Mouse (Mus musculus) duodenum, adult 2 months (tissue): ENCODE data around the gene Trp53inp2. TPM values are rescaled to one million over a fixed set of nuclear protein-coding genes. Genes with fewer than 3 reads are reported as not detected.

ENCODE experiments used
- polyA plus RNA-seq: library from polyadenylated mRNA; depleted of rRNA; stranded (reverse); fragments of >200 nt; gene quantifications from 2 replicates; pipeline ENCODE4 v1.2.3, GENCODE M21; 2012; ENCODE audit warnings: low replicate concordance; rRNA removed

The Trp53inp2 gene
- 138 and 190 TPM in 2 replicates for polyA plus RNA-seq

GRCm38 (mm10) chr2:155380261-155381059, at the start of gene Trp53inp2:
Trp53inp2 (plus strand) TSS chr2:155381059.

GRCm38 (mm10) chr2:155356971-155357591, 23.8 kb upstream of the Trp53inp2 start, which contains the start of gene Pigu:
Pigu (minus strand) TSS chr2:155357430.

Other genes starting within 250 kb of the Trp53inp2 start
- 3.7 and 4.7 TPM in 2 replicates for gene Itch, start 247.6 kb upstream of the Trp53inp2 start, polyA plus RNA-seq
- gene Dynlrb1, start 144.5 kb upstream of the Trp53inp2 start, polyA plus RNA-seq = 88.4 and 90.7 TPM in 2 replicates
- gene Map1lc3a, start 104.8 kb upstream of the Trp53inp2 start, polyA plus RNA-seq = 197 and 362 TPM in 2 replicates
- 15.7 and 18.5 TPM in 2 replicates for gene Pigu, start 23.6 kb upstream of the Trp53inp2 start, polyA plus RNA-seq
- gene Ncoa6, start 92.8 kb downstream of the Trp53inp2 start, polyA plus RNA-seq = 4.4 and 14.0 TPM in 2 replicates
- 16.0 and 17.6 TPM in 2 replicates for gene Acss2, start 136.9 kb downstream of the Trp53inp2 start, polyA plus RNA-seq
- gene Ggt7, start 137.2 kb downstream of the Trp53inp2 start, polyA plus RNA-seq = 7.9 and 11.8 TPM in 2 replicates
- gene Gss, start 211.8 kb downstream of the Trp53inp2 start, polyA plus RNA-seq = 73.2 and 195 TPM in 2 replicates
- gene Myh7b, start 230.2 kb downstream of the Trp53inp2 start, polyA plus RNA-seq = 0.04 and 0.15 TPM in 2 replicates